Mouse (Mus musculus) ovary, adult 18-20 months (tissue): ENCODE results near the gene Fam53b.

ENCODE experiments used
- DNase-seq: peaks from one replicate; pipeline ENCODE4 v3.0.0; 2022; ENCODE audit warnings: low spot score, mixed read lengths

The Fam53b gene

DNA sequence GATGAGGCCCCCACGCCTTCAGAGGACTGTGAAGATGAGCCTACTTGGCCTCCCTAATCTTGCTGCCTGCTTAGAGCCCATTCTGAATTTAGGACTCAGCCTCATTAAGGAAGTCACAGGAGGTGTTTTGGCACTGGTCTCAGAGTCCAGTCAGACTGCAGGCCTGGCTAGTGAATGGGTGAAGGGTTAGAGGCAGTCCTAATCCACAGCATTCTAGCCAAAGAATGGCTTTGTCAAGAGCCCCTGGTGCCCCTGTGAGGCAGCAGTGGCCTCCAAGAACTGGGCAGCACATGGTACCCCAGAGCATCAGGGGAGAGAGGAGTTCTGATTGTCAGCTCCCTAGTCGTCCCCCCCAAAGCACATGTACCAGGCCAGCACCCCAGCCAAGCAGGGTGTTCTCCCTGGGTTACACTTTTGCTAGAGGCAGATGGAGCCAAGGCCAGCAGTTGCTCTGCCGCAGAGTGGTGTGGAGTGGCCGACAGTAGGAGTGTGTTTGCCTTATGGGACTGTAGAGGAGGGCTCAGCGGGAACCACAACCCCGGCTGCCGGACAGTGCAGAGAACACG lies 109.3 kb downstream of the Fam53b start:
- DNase-seq: no peak

- no peak for DNase-seq
Observed at GRCm38 (mm10) chr7:132703515-132704309, 110.0 kb downstream of the Fam53b start.

DNA sequence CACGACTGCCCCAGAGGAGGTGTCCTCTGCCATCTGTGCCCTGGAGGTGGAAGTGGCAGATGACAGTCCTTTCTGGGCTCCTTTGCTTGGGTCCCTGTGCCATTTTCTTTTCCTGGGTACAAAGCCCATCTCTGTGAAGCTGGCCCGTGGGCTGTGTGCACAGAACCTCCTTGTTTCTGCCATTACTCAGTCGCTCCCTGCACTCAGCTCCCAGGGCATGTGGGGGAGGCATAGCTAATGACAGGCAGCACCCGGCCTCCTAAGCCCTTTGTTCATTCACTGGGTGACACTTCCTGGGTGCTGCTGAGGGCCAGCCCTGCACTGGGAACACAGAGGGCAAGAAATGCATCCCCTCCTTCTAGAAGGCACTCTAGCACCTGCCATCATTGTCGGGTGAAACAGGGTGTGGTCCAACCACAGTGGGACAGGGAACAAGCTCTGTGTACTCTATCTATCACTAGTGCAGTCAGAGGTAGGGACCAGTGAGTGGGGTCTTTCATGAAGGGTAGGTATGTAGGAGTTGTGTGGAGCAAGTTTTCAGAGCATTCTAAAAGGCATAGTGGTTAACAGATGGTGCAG lies 111.1 kb downstream of the Fam53b start:
- DNase-seq: no peak

DNA sequence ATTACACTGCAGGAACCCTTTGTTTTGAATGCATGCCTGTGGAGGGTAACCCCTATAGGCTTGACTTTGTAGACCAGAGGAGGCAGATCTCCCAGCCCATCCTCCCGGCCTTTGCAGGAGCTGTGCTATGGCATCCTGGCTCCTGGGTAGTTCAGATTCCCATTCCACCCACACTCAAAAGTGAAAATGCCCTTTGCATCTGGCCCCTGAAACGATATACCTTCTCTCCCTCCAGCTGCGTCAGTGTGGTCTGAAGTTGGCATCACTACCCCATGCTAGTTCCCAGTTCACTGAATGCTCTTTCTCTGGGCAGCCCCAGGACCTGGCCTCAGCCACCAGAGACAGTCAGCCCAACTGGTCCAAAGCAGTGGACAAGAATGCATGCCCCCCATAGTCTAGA lies 111.7 kb downstream of the Fam53b start:
- DNase-seq: no peak

GRCm38 (mm10) chr7:132701412-132701811 lies 112.3 kb downstream of the Fam53b start:
- no peak for DNase-seq

- DNase-seq: no peak
Observed at GRCm38 (mm10) chr7:132700107-132700506, 113.6 kb downstream of the Fam53b start.

DNA sequence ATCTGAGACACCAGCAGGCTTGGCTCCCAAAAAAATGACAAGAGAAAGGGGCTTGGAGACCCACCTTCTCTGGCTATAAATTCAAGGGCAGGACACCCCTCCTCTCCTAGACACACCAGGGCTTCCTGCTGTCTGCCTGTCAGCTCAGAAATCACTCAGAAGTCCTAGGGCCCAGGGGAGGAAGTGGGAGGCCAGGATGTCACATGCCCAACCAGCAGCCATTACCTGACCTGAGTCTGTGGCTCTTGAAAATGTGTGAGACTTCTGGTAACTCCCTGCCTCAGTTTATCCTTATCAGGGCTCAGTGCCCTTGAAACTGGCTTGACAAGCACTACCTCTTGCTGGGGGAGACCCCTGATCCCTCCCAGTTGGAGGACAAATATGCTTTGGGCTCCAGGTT lies 114.0 kb downstream of the Fam53b start:
- DNase-seq: no peak

DNA sequence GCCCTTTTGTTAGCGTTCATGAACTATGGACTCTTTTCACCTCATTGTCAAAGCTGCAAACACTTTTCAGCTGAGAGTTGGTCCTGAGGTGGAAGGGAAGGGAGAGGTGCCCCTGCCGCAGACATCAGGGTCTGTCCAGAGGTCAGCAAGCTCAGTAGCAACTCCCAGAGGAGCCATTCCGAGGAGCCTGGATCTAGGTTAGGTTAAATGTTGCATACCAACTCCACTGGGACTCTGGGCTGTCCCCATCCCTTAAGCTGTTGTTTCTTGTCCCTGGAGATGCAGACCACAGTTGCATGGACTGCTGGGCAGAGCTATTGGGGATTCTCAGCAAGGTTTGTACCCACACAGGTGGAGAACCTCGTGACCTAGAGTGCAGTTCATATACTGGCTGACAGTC lies 114.5 kb downstream of the Fam53b start:
- no peak for DNase-seq

- DNase-seq: no peak
Observed at GRCm38 (mm10) chr7:132698737-132699136, 114.9 kb downstream of the Fam53b start.

GRCm38 (mm10) chr7:132697258-132697796 lies 116.4 kb downstream of the Fam53b start:
- DNase-seq: no peak

DNA sequence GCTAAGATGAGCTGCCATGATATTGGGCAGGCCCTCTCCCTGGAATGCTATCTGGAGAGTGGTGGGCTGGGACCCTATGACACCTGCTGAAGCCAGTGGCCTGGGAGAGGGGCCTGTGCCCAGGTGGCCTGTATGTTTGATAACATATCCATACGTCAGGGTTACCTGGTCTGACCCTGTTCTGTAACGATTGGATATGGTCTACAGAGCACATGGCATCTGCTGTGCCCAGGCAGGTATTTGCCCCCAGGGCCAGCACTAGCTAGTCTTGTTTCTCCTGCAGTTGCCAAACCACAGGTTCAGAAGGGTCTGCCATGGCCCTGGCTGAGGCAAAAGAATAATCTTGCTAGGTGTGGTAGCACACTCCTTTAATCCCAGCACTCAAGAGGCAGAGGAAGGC lies 120.1 kb downstream of the Fam53b start:
- DNase-seq: no peak

GRCm38 (mm10) chr7:132692719-132693118 lies 121.0 kb downstream of the Fam53b start:
- no peak for DNase-seq

- no peak for DNase-seq
Observed at GRCm38 (mm10) chr7:132690716-132691472, 122.8 kb downstream of the Fam53b start.

- DNase-seq: no peak
Observed at GRCm38 (mm10) chr7:132689722-132690121, 124.0 kb downstream of the Fam53b start.

GRCm38 (mm10) chr7:132688721-132689120 lies 125.0 kb downstream of the Fam53b start:
- no peak for DNase-seq

- DNase-seq: no peak
Observed at GRCm38 (mm10) chr7:132687897-132688296, 125.8 kb downstream of the Fam53b start.

DNA sequence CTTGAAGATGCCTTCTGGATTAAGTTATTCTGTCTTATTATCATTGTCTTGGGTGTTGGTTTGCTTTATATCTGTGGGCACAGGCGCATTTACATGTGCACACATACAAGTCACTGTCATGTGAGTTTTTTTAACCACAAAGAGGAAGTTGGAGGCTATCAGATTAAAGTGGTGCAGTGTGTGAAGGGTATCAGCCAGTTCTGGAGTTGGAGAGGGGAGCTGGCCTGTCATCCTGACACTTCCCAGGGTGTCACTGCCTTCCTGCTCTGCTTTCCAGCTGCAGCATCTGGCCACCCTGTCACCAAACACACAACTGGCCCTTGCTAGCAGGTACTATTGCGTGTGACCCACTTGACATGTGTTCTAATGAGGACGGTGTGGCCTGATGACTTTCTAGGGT lies 127.2 kb downstream of the Fam53b start:
- DNase-seq: no peak

DNA sequence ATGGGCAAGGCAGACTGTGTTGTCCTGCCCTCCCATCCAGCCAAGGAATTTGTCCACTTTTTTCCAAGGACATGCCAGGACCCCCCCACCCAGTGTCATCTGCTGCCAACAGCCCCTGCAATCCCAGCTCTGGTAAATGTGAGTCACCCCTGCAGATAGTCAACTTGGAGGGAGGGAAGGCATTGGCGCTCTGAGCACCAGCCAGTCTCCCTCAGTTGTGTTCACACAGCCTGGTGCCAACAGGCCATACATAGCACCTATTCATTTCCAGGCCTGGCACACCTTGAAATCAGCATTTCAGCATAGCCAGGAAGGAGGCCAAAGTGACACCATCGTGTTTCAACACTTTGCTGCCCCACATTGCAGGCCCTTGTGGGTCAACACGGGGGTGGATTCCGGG lies 129.8 kb downstream of the Fam53b start:
- no peak for DNase-seq

DNA sequence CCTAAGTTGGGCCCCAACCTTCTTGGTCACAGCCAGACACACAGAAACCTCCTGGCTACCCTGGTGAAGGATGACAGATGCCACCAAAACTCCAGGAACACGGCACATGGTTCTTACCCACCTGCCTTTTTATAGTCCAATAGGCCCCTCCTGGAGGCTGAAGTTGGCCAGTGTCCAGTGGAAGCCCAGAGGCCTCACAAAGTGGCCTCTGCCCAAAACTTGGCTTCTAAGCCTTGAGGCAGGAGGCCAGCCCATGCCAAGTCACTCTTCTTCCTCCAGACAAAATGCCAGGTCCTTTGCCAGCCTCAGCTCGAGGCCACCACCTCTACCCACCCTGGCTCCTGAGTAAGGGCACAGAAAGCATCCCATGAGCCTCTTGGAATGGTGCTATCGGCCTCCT lies 130.8 kb downstream of the Fam53b start:
- DNase-seq: no peak

DNA sequence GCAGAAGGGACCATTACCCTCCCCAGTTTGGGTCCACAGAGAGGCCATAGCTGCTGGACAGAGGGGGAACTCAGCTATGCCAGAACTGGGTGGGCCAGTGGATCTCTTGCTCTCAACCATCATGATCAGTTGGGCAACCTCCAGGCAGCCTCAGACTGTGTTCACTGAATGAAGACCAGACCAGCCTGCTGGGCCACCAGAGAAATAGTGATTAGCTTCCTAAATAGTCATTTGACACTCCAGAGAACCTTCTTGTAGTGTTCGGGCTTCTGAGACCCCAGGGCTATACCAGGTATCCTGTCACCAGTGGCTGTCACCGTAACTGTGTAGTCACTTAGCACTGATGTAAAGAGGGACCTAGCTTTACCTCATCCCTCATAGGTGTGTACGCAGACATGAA lies 131.3 kb downstream of the Fam53b start:
- no peak for DNase-seq

DNA sequence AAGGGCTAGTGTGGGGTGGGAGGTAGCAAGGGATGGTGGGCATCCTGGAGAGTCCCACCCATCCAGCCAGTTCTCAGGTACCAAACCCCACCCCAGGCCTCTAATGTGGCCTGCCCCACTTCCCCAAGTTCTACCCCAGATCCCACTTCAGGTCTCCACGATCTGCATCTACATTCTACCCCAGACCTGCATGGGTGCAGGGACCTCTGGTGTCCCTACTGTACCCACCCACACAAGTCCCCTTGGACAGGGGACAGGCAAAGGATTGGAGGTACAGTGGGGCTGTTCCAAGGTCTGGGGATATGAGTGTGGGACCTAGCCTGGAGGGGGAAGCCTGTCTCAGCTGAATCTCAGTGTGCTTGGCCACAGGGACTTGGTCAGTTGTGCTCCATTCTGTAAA lies 131.9 kb downstream of the Fam53b start:
- DNase-seq: no peak

DNA sequence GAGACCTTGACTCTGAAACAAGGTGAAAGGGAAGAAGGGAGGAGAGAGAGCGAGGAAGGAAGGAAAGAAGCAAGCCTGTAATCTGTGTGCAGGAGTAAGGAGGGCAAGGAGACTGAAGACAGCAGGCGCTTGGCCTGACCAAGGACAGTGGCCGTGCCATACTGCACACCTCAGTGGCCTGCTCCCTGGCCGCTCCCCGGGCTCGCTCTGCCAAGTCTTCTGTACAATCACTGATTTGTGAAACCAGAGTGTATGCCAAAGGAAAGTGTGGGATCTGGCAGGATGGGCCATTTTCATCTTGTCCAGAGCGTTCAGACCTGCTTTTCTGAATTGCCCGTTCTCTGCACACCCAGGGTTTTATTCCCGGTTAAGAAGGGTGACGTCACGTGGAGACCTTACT lies 132.4 kb downstream of the Fam53b start:
- no peak for DNase-seq

DNA sequence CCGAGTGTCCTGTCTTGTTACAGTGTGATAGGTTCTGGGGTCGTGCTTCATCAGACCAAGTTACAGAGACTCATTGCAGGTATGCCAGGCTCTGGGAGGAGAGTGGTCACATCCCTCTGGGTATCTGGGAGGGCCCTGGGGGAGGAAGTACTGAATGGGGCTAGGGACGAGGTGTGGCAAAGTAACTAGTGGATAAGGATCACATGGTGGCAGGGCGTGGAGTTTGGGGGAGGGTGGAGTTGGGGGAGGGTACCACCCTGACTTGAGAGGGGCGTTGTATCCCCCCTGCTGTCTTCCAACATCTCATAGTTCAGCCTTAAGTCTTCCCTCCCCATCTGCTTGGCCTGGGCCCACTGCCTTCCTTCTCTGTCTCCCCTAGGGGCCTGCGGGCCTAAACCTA lies 134.1 kb downstream of the Fam53b start:
- DNase-seq: no peak
